Mouse (Mus musculus): ENCODE measurements around the gene Tmem47.

Gene Tmem47

DNA sequence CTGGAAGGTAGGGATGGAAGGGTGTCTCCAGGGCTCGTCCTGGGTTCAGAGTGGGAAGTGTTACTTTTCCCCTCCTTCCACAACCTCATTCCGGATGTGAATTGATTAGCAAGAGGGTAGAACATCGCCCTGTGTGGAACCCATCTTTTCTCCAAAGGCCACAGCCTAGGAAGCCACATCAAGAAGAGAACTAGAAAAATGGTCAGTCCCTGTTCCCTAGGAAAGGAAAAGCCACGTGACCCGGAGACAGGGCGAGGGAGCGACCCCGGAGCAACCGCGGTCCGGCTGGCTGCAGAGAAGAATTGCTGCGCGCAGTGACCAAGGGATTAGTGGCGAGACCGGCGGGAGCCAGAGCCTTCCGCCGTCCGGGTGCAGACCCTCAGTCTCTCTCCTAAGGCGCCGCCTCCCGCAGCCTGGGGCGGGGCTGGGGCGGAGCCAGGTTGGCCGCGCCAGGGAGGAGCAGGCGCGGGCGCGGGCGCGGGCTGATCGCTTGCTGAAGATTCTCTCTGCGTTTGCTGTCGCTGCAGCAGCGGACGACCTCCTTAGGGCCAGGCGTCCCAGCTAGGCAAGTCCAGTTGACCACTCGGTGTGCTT lies at the start of gene Tmem47:
Tmem47 (plus strand) TSS at position 489 of the 594 bp plus-strand sequence.
- in situ Hi-C loops (cut with MseI, MboI), result no loop called here

DNA sequence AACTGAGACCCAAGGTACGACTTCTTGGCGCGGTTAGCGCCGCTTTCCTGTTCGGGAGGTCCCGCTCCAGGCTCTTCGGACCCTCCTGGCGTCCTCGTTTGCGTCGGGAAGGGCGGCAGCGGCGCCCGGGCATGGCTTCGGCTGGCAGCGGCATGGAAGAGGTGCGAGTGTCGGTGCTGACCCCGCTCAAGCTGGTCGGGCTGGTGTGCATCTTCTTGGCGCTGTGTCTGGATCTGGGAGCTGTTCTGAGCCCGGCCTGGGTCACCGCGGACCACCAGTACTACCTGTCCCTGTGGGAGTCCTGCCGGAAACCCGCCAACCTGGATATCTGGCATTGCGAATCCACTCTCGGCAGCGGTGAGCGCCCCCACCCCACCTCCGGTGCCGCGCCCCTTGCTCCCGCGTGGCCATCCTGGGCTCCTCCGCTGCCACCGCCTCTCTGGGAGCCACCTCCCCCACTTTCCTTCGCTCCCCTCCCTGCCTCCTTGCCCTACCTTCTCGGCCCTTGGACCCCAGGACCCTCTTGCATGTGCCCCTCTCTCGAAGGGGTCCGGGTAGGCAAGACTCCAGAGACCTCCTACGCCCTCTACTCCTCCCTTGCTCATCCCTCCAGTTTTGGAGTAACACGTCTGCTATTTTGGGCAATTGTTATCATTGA lies 435 bp downstream of the Tmem47 start:
- in situ Hi-C loops (cut with MseI, MboI), result no loop called here

DNA sequence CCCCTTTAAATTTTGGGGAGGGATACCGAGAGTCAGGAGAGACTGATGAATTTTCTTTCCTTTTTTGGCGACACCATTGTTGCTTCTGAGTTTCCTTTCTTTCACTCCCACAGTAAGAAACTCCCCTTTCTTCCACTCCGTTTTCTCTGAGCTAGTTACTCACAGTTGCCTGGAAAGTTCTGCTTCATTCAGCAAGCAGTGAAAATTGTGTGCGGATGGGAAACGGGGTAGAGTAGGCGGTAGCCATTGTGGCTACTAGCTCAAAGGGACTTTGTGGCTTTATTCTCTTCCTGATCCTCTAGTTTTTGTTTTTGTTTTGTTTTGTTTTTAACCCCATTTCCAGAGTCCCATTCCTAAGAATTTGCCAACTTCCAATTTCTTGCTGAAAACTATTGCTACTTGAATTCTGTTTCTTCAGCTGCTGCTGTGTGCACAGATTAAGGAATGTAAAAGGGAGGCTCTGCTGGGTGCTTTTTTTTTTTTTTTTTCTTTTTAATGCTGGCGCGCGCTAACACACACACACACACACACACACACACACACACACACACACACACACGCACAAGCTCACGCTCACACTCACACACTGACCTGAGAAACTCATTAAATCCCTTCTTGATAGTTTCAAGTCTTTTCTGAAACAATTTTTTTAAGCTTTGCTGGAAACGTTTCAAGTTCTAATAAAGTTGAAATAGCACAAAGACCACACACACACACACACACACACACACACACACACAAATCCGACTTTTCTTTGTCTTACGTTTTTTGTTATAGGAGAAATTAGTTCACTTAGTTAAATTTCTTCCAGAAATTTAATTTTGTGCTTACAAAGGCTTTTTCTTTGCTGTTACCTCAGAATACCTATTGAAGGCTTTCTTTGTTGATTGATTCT lies 1.5 kb downstream of the Tmem47 start:
- in situ Hi-C loops (cut with MseI, MboI), result no loop called here

DNA sequence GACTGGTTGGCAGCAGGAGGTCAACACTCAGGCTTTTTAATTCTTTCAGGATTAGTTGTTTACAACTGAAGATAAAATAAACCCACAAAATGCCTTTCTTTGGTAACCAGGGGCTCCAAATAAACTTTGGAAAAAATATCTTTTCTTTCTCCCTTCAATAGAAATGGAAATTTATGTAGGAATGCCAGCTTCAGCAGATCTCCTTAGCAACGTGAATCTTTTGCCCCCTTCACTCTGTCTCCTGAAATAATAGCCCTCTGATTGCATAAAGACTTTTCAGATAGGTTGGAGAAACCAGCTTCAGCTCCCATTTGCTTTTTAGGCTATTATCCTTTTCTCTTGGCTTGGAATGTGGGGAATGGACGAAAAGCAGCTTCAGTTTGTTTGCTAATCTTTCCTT lies 2.2 kb downstream of the Tmem47 start:
- in situ Hi-C loops (cut with MseI, MboI), result no loop called here

DNA sequence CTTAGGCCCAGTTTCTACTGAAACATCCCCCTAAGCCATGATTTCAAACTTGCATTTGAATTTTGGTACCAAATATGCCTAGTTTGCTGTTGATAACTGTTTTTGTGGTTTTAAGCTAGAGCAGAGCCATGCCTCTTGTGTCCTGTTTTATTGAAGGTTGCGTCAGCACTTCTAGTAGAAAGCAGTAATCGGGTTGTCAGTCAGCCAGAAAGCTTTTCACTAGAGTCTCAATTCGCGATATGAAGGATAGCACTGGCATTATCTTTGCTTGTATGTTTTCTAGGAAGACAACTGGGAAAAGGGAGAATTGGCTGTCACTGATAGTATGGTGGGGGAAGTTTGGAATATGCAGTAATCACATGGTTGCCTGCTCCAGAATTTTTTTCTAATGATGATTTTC lies 3.3 kb downstream of the Tmem47 start:
- in situ Hi-C loops (cut with MseI, MboI), result no loop called here

DNA sequence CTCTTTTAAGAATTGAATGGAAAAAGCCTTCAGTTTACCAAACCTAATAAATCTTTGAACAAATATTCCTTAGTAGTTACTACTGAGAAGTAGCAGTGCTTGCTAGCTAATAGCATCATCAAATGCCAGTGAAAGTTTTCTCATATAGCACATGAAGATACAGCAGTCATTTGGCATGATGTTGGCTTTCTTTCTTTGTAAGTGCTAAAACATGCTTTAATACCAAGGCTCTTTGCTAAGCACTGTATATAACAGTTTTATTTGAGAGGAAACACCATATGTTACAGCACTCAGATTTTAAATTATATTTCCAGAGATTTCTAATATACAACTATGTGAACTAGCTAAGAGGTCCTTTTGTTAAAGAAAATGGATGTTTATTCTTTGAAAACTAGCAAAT lies 8.0 kb downstream of the Tmem47 start:
- in situ Hi-C loops (cut with MseI, MboI), result no loop called here

DNA sequence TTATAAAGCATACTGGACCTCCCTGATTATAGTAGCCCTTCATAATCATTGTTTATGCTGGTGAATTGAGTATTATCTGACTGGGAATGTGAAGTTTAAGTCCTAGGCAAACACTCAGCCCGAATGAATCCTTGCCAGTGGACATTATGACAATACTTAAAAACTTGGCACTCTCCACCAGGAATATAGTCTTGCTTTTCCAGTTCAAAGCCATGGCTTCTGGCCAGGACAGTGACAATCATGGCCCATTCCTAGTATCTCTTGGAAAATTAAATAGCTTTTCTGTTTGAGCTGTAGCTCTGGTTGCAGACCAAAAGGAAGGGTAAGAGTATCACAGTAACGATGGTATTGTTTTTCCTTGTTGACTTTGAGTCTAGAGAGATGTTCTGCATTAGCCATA lies 10.5 kb downstream of the Tmem47 start:
- in situ Hi-C loops (cut with MseI, MboI), result no loop called here

DNA sequence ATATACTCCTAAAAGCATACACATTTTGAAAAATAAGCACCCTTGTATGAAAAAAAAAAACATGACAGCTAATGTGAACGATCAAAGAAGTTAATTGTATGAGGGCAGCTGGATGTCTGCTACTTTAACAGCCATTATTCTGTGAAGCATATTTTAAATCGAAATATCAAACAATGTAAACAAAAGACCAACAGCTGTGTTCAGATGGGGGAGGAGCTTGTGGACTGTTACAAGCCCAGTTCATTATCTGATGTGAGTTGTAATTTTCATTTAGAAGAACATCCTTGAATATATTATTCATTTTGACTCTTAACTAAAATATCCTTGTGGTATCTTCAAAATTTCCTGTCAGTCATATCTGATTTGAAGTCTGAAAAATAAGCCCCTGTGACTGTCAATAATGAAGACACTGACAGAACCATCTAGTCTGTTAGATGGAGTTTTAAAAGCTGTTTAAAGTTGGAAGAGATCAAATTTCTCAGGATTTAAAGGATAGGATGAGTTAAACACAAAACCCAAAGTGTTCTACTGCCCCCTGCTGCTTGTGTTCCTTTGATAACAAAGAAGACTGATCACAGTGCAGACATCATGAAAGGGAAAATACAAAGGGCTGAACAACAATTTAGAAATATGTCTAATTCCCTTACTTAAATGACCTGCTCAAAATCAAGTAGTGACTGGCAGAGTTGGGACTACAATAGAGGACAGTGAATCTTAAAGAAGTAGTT lies 14.7 kb downstream of the Tmem47 start:
- in situ Hi-C loops (cut with MseI, MboI), result no loop called here

DNA sequence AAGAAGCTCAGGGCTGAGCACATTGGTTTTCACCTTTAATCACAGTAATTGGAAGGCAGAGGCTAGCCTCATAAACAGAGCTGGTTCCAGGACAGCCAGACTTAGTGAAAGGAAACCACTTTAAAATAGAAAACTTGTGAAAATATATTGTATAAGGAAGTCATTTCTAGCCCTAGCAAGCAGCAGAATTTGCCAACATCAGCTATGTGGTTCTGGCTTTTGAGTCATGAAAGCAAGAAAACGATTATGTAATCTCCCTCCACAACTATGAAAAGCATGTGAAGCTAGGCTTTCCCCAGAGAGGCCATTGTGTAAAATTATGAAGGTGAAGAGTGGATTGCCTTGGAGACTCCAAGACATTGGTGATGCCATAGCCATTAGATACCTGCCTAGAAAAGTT lies 76.9 kb downstream of the Tmem47 start:
- in situ Hi-C loops (cut with MseI, MboI), result no loop called here
